Mouse (Mus musculus) CH12.LX (cell line): ENCODE results near the gene Grip1.

Experiments used
- CHD1 ChIP-seq: IDR thresholded peaks from 2 replicates; pipeline ENCODE4 v1.6.1; 2012; ENCODE audit warnings: low read depth, low read length, improper control_type of control experiment, inconsistent platforms
- CTCF ChIP-seq, 2 experiments: IDR thresholded peaks in 1 of 2; conservative IDR thresholded peaks in 1 of 2; 2 replicates each; pipeline ENCODE4 v1.5.1; 2011 to 2012; ENCODE audit warnings: low read depth in 2 of 2, low read length in 2 of 2, improper control_type of control experiment in 1 of 2, inconsistent platforms in 1 of 2, mild to moderate bottlenecking in 1 of 2, moderate library complexity in 1 of 2
- ETS1 ChIP-seq: conservative IDR thresholded peaks from 2 replicates; pipeline ENCODE4 v1.6.1; 2012; ENCODE audit warnings: low read depth, mild to moderate bottlenecking, inconsistent platforms, low read length, improper control_type of control experiment, moderate library complexity
- JUN ChIP-seq: IDR thresholded peaks from 2 replicates; pipeline ENCODE4 v1.6.1; 2011; ENCODE audit warnings: low read depth, mild to moderate bottlenecking, low read length, improper control_type of control experiment, moderate library complexity; ENCODE audit not compliant: insufficient read depth
- KAT2A ChIP-seq: IDR thresholded peaks from 2 replicates; pipeline ENCODE4 v1.6.1; 2012; ENCODE audit warnings: low read length, improper control_type of control experiment, inconsistent platforms; ENCODE audit not compliant: insufficient replicate concordance
- MAX ChIP-seq: IDR thresholded peaks from 2 replicates; pipeline ENCODE4 v1.6.1; 2011; ENCODE audit warnings: low read length, improper control_type of control experiment
- MEF2A ChIP-seq: IDR thresholded peaks from 2 replicates; pipeline ENCODE4 v1.6.1; 2014; ENCODE audit warnings: low read depth, mild to moderate bottlenecking, inconsistent platforms, low read length, improper control_type of control experiment, borderline replicate concordance
- POLR2A ChIP-seq: IDR thresholded peaks from 2 replicates; pipeline ENCODE4 v1.6.1; 2011; ENCODE audit warnings: low read depth, mild to moderate bottlenecking, improper control_type of control experiment, low read length
- RAD21 ChIP-seq: IDR thresholded peaks from 2 replicates; pipeline ENCODE4 v1.6.1; 2011; ENCODE audit warnings: low read depth, mild to moderate bottlenecking, low read length, improper control_type of control experiment, moderate library complexity
- RCOR1 ChIP-seq: conservative IDR thresholded peaks from 2 replicates; pipeline ENCODE4 v1.6.1; 2012; ENCODE audit warnings: low read depth, mild to moderate bottlenecking, inconsistent platforms, low read length, improper control_type of control experiment
- TCF12 ChIP-seq: IDR thresholded peaks from 2 replicates; pipeline ENCODE4 v1.6.1; 2014; ENCODE audit warnings: low read depth, mild to moderate bottlenecking, inconsistent platforms, low read length, improper control_type of control experiment
- ZNF384 ChIP-seq: IDR thresholded peaks from 2 replicates; pipeline ENCODE4 v1.6.1; 2012; ENCODE audit warnings: low read depth, low read length, improper control_type of control experiment, inconsistent platforms

DNA sequence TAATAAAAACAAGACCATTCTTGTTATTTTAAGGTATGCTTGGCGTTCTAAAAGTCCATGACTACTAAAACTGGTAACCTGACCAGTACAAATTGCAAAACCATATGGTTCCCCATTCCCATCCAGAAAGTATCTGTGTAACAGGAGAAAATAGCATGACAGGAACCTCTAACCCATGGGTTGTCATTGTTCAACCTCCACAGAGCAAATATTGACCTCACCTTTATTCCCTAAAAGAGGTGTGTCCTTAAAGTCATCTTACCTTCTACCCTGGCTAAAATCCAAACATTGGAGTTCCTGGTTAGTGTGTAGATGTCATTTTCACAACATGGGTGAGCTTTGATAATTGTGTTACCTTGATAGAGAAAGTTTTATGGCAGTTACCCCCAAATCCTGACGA is 475.3 kb downstream of the Grip1 start:
- TF ChIP-seq ETS1: no peak
- TF ChIP-seq RAD21: no peak
- no peak for TF ChIP-seq MEF2A
- no peak for TF ChIP-seq CTCF (conservative IDR thresholded peaks at IDR 0.05 in 1 of 2, IDR thresholded peaks at IDR 0.05 in 1 of 2; ENCODE audit: low read depth in 2 of 2, low read length in 2 of 2)
- TF ChIP-seq JUN: no peak
- no peak for TF ChIP-seq MAX
- no peak for TF ChIP-seq TCF12
- no peak for TF ChIP-seq RCOR1
- TF ChIP-seq CHD1: no peak
- TF ChIP-seq POLR2A: no peak
- no peak for TF ChIP-seq KAT2A
- TF ChIP-seq ZNF384: no peak
